Mouse (Mus musculus): ENCODE data around the gene Hist1h2af.

DNA sequence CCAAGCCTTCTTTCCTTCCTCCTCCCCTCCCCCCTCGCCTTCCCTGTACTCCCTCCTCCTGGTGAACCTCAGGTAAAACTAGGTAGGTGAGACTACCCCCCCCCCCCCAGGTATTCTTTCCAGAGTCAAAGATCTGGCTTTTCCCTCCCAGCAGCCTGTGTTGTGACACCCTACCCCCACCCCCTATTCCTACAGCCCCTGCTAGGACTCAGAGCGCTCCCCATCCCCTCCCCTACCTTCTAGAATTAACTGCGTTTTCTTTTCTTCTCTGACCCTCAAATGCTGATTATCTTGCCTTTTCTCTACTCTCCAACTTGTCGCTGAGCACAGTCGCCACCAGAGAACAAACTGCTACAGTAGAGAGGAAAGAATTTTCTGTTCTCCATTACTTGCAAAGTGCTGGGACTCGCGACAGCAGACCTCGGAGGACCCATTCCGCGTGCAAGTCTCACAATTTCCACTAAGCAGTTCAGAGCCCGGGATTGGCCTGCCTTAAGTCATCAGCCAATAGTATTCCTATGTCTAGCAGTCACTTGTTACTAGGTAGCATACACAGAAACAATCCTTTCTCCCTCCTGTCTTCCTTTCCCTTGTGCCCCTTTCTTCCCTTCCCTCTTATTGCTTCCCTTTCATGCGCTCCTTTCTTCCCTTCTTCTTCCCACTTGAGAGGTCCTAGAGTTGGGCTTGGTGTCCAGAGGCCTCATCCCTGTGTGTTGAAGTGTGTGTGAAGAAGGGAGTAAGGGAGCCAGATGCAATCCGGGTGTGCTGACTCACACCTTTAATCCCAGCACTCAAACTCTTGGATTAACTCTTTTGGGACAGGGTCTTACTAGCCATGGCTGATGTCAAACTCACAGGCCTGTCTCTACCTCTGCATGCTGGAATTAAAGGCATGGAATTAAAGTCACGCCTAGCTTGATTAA is 45.0 kb upstream of the Hist1h2af start, which contains the start of gene Btn2a2:
- TF ChIP-seq EP300 (IDR thresholded peaks at IDR 0.05; ENCODE audit: insufficient read depth, low read depth, low read length) = no peak
- no peak for TF ChIP-seq CTCF (IDR thresholded peaks at IDR 0.05; ENCODE audit: low read depth, low read length)
- TF ChIP-seq POLR2A (IDR thresholded peaks at IDR 0.05; ENCODE audit: insufficient read depth, low read length) = no peak
